Mouse (Mus musculus): ENCODE results near the gene Cyp2ab1.

Cyp2ab1 gene

DNA sequence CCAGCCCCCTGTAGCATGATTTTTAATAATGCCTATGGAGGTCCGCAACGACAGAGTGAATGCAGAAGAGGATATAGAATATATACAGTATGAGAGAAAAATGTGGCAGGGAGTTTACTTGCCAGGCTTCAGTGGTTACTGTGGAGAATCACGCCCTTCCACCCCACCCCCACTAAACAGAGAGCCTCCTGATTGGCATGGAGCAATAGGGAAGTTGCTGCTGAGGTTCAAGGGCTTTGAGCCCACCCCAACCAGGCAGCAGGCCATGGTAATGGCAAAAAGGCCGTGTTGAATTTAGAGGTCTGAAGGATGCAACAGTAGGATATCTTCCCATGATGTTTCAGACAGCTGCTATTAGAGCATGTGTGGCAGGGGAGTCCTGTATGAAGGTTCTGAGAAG lies 53.9 kb downstream of the Cyp2ab1 start:
- no peak for DNase-seq (ENCODE audit: low spot score)

DNA sequence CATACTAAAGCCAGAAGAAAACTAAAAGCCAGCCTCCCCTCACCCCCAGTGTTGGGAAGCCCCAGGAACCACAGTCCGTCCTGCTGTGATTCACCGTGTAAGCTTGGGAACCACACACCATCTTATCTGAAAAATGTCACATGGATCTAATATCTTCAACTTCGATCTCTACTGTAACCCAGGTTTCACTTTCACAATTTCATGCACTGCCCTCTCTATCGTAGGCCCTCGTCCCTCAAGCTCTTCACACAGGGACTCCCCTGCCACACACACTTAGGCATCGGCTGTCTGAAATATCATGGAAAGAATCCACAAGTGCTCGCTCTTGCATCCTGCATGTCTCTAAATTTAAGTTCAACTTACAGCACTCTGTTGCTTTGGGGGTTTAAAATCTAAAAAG lies 60.1 kb downstream of the Cyp2ab1 start:
- DNase-seq (ENCODE audit: low spot score): no peak
